ENCODE assay signal across 8 mouse cellular contexts in genomic region chr10:79707162-79707561, GRCm38 (mm10). TPM values are rescaled to one million over a fixed set of nuclear protein-coding genes. Genes with fewer than 3 reads are reported as not detected.
DNase-seq lines count a peak whose midpoint lies in the region; ATAC-seq and TF ChIP-seq lines count a peak whose summit lies in the region.

No protein-coding gene starts in this region.

- 63% methylated on average over 1 of the region's 1 CpGs for WGBS in heart, embryonic 16.5 days
- WGBS in cerebellum, adult 2 months, result 14% methylated on average over 1 of the region's 1 CpGs
- WGBS in hindbrain, embryonic 10.5 days, result 81% methylated on average over 1 of the region's 1 CpGs
- 79% methylated on average over 1 of the region's 1 CpGs for WGBS in midbrain, embryonic 15.5 days

- no peak overlapping the region; the same call in 1 of the 2 replicates for H3K4me3 ChIP-seq in heart, embryonic 16.5 days (ENCODE audit: low read length)
- peak overlapping the region; percentile 90 for H3K4me3 ChIP-seq in cerebellum, adult 2 months (replicated peaks; ENCODE audit: insufficient read depth, low read depth, low read length)
- peak overlapping the region; percentile 87 for H3K4me3 ChIP-seq in hindbrain, embryonic 10.5 days
- no peak overlapping the region for H3K4me3 ChIP-seq in midbrain, embryonic 15.5 days

- ATAC-seq in heart, embryonic 16.5 days (replicated peaks; ENCODE audit: extremely low read depth, insufficient read depth, low FRiP score), result no peak
- ATAC-seq in midbrain, embryonic 15.5 days (replicated peaks), result no peak

- peaks cover 50% of the 10 kb centered on the region for H3K4me1 ChIP-seq in heart, embryonic 16.5 days (ENCODE audit: control insufficient read depth, insufficient read depth, low read length)
- peaks cover 36% of the 10 kb centered on the region for H3K4me1 ChIP-seq in cerebellum, adult 2 months (ENCODE audit: control insufficient read depth, insufficient read depth, low read length)
- peaks cover 45% of the 10 kb centered on the region for H3K4me1 ChIP-seq in hindbrain, embryonic 10.5 days (replicated peaks)
- H3K4me1 ChIP-seq in midbrain, embryonic 15.5 days, result peaks cover 30% of the 10 kb centered on the region

- no peak for TF ChIP-seq CTCF in cerebellum, adult 2 months (IDR thresholded peaks at IDR 0.05; ENCODE audit: borderline replicate concordance, insufficient read depth, low read depth, low read length)

- no peak overlapping the region; the same call in 1 of the 2 replicates for H3K27ac ChIP-seq in heart, embryonic 16.5 days (ENCODE audit: low read length)
- H3K27ac ChIP-seq in cerebellum, adult 2 months (ENCODE audit: insufficient read depth, low read length), result peak overlapping the region; percentile 96
- H3K27ac ChIP-seq in hindbrain, embryonic 10.5 days, result no peak overlapping the region
- no peak overlapping the region for H3K27ac ChIP-seq in midbrain, embryonic 15.5 days

- DNase-seq in heart, adult 18-20 months, result no peak
- peak; percentile 74 to 82 for DNase-seq in cerebellum, adult 2 months
- no peak for DNase-seq in hindbrain, embryonic 10.5 days (ENCODE audit: low spot score)
- no peak for DNase-seq in urinary bladder, postnatal 25 days (ENCODE audit: low spot score)
- DNase-seq in kidney, postnatal 14 days, result no peak
- DNase-seq in frontal cortex, postnatal 14 days (ENCODE audit: low spot score in 2 of 2), result no peak

- H3K36me3 ChIP-seq in heart, embryonic 16.5 days (ENCODE audit: control insufficient read depth, insufficient read depth), result peaks cover 28% of the 10 kb centered on the region
- H3K36me3 ChIP-seq in hindbrain, embryonic 10.5 days, result peaks cover 64% of the 10 kb centered on the region
- peaks cover 22% of the 10 kb centered on the region for H3K36me3 ChIP-seq in midbrain, embryonic 15.5 days (replicated peaks)

- peak overlapping the region; percentile 97 for H3K4me2 ChIP-seq in heart, embryonic 16.5 days (ENCODE audit: low read depth, low read length)
- H3K4me2 ChIP-seq in midbrain, embryonic 15.5 days, result peak overlapping the region; percentile 85

- no peak for TF ChIP-seq POLR2A in cerebellum, adult 2 months (IDR thresholded peaks at IDR 0.05; ENCODE audit: borderline replicate concordance, insufficient read depth, low read length)

- no peaks in the 10 kb centered on the region for H3K9me3 ChIP-seq in heart, embryonic 16.5 days (replicated peaks; ENCODE audit: control insufficient read depth, low read length)
- no peaks in the 10 kb centered on the region for H3K9me3 ChIP-seq in hindbrain, embryonic 10.5 days
- no peaks in the 10 kb centered on the region for H3K9me3 ChIP-seq in midbrain, embryonic 15.5 days

- H3K27me3 ChIP-seq in heart, embryonic 16.5 days (ENCODE audit: control insufficient read depth, insufficient read depth, low read length), result no peaks in the 10 kb centered on the region
- no peaks in the 10 kb centered on the region for H3K27me3 ChIP-seq in cerebellum, adult 2 months (ENCODE audit: control insufficient read depth, insufficient read depth, low read length)
- H3K27me3 ChIP-seq in hindbrain, embryonic 10.5 days (ENCODE audit: insufficient read depth, poor library complexity, severe bottlenecking), result no peaks in the 10 kb centered on the region
- H3K27me3 ChIP-seq in midbrain, embryonic 15.5 days (replicated peaks), result no peaks in the 10 kb centered on the region

- peak overlapping the region; percentile 98; the same call in 1 of the 2 replicates for H3K9ac ChIP-seq in heart, embryonic 16.5 days (ENCODE audit: low read length)
- no peak overlapping the region for H3K9ac ChIP-seq in midbrain, embryonic 15.5 days

RNA-seq across cellular contexts. Expression of gene Bsg, which starts 2.9 kb away (rescaled TPM):
- polyA plus RNA-seq in heart, embryonic 16.5 days (2015; fragmentation: Nextera tagmentation; extraction: Ambion mirVana), result 1,046 and 1,072 TPM in 2 replicates
- 1,000 to 10,000 TPM; 1,459 to 1,479 TPM for total RNA-seq in heart, adult 18-20 months (2021)
- 1,261 and 1,264 TPM in 2 replicates for polyA plus RNA-seq in cerebellum, adult 2 months (2012; rRNA removed)
- 657 and 686 TPM in 2 replicates for polyA plus RNA-seq in hindbrain, embryonic 10.5 days (2016; fragmentation: Nextera tagmentation; extraction: Ambion mirVana)
- 819 and 876 TPM in 2 replicates for polyA plus RNA-seq in midbrain, embryonic 15.5 days (2015; fragmentation: Nextera tagmentation; extraction: Ambion mirVana)

RNA-seq across cellular contexts. Expression of gene Hcn2, which starts 9.3 kb away (rescaled TPM):
- polyA plus RNA-seq in heart, embryonic 16.5 days (2015; fragmentation: Nextera tagmentation; extraction: Ambion mirVana), result not detected in 2 replicates
- 10 to 100 TPM; 14.8 to 15.1 TPM for total RNA-seq in heart, adult 18-20 months (2021)
- polyA plus RNA-seq in cerebellum, adult 2 months (2012; rRNA removed), result 227 and 270 TPM in 2 replicates
- 0.08 and 0.11 TPM in 2 replicates for polyA plus RNA-seq in hindbrain, embryonic 10.5 days (2016; fragmentation: Nextera tagmentation; extraction: Ambion mirVana)
- polyA plus RNA-seq in midbrain, embryonic 15.5 days (2015; fragmentation: Nextera tagmentation; extraction: Ambion mirVana), result 1.3 and 1.7 TPM in 2 replicates

RNA-seq across cellular contexts. Expression of gene Gzmm, which starts 18.3 kb away (rescaled TPM):
- 1.1 and 1.3 TPM in 2 replicates for polyA plus RNA-seq in heart, embryonic 16.5 days (2015; fragmentation: Nextera tagmentation; extraction: Ambion mirVana)
- total RNA-seq in heart, adult 18-20 months (2021), result 1 to 10 TPM; 7.2 to 7.9 TPM
- polyA plus RNA-seq in cerebellum, adult 2 months (2012; rRNA removed), result 2.3 and 2.8 TPM in 2 replicates
- polyA plus RNA-seq in hindbrain, embryonic 10.5 days (2016; fragmentation: Nextera tagmentation; extraction: Ambion mirVana), result 0.75 and 1.2 TPM in 2 replicates
- polyA plus RNA-seq in midbrain, embryonic 15.5 days (2015; fragmentation: Nextera tagmentation; extraction: Ambion mirVana), result 1.7 and 2.2 TPM in 2 replicates

RNA-seq across cellular contexts. Expression of gene Cdc34, which starts 25.2 kb away (rescaled TPM):
- 98.0 and 101 TPM in 2 replicates for polyA plus RNA-seq in heart, embryonic 16.5 days (2015; fragmentation: Nextera tagmentation; extraction: Ambion mirVana)
- 100 to 1,000 TPM; 213 to 227 TPM for total RNA-seq in heart, adult 18-20 months (2021)
- 93.9 and 106 TPM in 2 replicates for polyA plus RNA-seq in cerebellum, adult 2 months (2012; rRNA removed)
- 243 and 244 TPM in 2 replicates for polyA plus RNA-seq in hindbrain, embryonic 10.5 days (2016; fragmentation: Nextera tagmentation; extraction: Ambion mirVana)
- 88.8 and 91.6 TPM in 2 replicates for polyA plus RNA-seq in midbrain, embryonic 15.5 days (2015; fragmentation: Nextera tagmentation; extraction: Ambion mirVana)

RNA-seq across cellular contexts. Expression of gene Tpgs1, which starts 38.0 kb away (rescaled TPM):
- 45.5 and 47.0 TPM in 2 replicates for polyA plus RNA-seq in heart, embryonic 16.5 days (2015; fragmentation: Nextera tagmentation; extraction: Ambion mirVana)
- total RNA-seq in heart, adult 18-20 months (2021), result 10 to 100 TPM; 15.5 to 18.0 TPM
- 93.3 and 95.4 TPM in 2 replicates for polyA plus RNA-seq in cerebellum, adult 2 months (2012; rRNA removed)
- polyA plus RNA-seq in hindbrain, embryonic 10.5 days (2016; fragmentation: Nextera tagmentation; extraction: Ambion mirVana), result 66.0 and 76.6 TPM in 2 replicates
- 99.8 and 105 TPM in 2 replicates for polyA plus RNA-seq in midbrain, embryonic 15.5 days (2015; fragmentation: Nextera tagmentation; extraction: Ambion mirVana)

Comparison
In these comparisons a context has a peak if more than half of its experiments do, and no peak if none do; other contexts are left out.
1. H3K4me3 ChIP-seq: peak in cerebellum, adult 2 months (single experiment) and hindbrain, embryonic 10.5 days (single experiment); none in heart, embryonic 16.5 days (single experiment) and midbrain, embryonic 15.5 days (single experiment).
2. DNase-seq: peak in cerebellum, adult 2 months (2 of 2); none in heart, adult 18-20 months (0 of 2), hindbrain, embryonic 10.5 days (single experiment), urinary bladder, postnatal 25 days (single experiment), kidney, postnatal 14 days (single experiment) and frontal cortex, postnatal 14 days (0 of 2).
3. RNA of gene Hcn2, which starts 9.3 kb away (polyA plus RNA-seq): 227 to 270 TPM in cerebellum, adult 2 months; 1.3 to 1.7 TPM in midbrain, embryonic 15.5 days, 0.08 to 0.11 TPM in hindbrain, embryonic 10.5 days and not detected in heart, embryonic 16.5 days; every median in the first group is over 10 times any median in the second.